Mouse (Mus musculus) spleen, postnatal 10 days (tissue): ENCODE results near the gene Efnb1.
"Not testable (repeated sequence)": the region's sequence is repeated elsewhere in the genome, so short reads cannot be mapped to it uniquely, and the experiment has no call there.

Experiments used
- DNase-seq, 2 experiments: peaks; one replicate each; pipeline ENCODE4 v3.0.0; 2021 to 2022; ENCODE audit warnings: low spot score in 2 of 2

Gene Efnb1

DNA sequence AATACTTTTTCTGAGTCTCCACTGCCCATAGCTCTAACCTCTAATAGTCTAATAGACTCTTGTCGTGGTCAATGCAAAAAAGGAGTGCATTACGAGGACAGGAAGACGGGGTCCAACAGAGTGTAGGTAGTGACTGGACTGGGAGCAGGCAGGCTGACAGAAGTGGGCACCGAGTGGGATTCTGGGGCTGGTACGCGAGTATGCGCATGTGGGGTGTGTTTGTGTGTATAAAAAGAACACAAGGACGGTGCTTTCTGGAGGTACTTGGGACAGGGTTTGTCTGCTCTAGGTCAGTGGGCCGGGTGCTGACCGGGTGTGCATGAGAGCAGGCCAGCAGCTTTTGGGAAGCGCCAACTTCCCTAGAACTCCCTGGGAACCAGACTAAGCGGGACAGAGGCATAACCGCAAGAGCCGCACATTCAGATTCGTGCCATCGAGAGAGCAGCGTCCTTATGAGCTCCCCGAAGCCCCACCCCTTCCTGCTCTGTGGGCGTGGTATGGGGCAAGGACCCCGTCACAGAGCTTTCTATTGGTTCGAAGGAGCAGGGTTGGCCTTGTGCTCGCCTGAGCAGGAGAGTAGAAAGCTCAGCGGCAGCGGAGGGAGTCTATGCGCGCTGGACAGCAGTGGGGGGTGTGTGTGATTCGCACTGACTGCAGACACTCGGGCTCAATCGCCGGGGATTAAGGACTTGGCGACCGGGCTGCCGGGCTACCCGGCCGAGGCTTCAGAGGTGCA lies at the start of gene Efnb1:
Efnb1 (plus strand) TSS at position 608 of the 736 bp plus-strand sequence.
- peak; percentile 54 to 85 for DNase-seq

GRCm38 (mm10) chrX:99092704-99093103 lies 43.2 kb upstream of the Efnb1 start:
- no peak for DNase-seq

DNA sequence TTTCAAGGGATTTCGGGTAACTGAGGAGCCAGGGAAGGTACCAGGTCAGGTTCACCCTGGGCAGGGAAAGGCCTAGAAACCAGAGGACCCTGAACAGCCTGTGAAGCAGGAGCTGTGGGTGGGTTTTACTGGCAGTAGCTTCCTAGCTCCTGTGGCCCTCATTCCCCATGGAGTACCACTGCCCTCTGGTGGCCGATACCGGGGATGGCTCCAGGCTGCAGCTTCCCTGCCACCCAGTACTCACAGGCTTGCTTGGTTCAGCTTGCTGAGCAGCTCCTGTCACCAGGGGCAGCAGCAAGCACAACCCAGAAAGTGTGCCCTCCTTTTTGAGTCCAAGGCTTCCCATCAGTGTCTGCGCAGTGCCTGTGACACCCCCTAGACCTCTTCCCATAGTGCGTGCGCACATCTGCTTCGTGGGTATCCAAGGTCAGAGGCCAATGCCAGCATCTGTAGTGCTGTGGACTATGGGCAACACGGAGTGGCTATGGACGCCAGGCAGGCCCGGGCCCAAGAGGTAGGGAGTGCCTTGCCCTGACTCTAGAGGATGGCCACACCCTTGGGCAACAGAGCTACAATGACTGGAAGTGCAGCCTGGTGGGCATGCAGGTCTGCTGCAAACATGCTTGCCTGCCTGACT lies 24.7 kb upstream of the Efnb1 start:
- not testable (repeated sequence) for DNase-seq

- DNase-seq, result no peak
Observed at GRCm38 (mm10) chrX:99119510-99119909, 16.4 kb upstream of the Efnb1 start.

DNA sequence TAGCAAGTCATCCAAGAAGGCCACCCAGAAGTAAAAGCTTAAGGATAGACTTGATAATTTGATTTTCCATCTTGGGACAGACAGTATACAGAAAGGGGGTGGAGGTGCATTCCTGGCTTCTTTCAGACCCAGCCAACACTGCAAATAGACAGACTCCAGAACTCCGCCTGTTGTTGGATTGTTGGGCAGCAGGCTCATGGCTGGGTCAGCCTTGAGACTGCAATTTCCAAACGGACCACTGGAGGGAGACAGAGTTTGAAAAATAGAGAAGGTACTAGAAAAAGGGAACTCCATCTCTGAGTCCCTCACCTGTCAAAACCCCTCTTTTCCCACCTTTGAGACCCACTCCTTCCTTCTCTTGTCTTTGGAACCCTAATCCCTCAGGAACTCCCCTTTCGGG lies 5.9 kb upstream of the Efnb1 start:
- DNase-seq, result peak; percentile 48 to 64

- DNase-seq, result no peak
Observed at GRCm38 (mm10) chrX:99132573-99132972, 3.4 kb upstream of the Efnb1 start.

- peak; percentile 19 to 71 for DNase-seq
Observed at GRCm38 (mm10) chrX:99134891-99135290, 1.0 kb upstream of the Efnb1 start.

DNA sequence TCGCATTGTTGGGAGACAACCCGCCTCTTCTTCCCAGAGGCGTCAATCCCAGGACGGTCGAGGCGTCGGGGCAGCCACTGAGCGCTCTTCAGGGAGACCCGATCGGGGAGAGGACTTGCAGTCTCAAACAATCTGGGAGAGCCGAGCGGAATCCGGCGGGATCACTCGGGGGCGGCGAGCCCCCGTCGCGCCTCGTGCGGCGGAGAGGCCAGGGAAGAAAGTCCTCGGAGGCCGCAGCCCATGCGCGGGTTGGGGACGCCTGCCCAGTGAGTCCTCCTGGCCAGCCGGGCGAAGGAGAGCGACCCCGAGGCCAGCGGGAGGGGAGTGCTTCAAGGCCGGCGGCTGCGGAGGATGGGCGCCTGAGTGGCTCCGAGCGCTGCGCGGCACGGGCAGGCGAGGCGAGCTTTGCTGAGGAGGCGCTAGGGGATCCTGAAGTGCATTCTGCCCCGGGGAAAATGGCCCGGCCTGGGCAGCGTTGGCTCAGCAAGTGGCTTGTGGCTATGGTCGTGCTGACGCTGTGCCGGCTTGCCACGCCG lies 569 bp downstream of the Efnb1 start:
- peak in 1 of 2 experiments; percentile 22 for DNase-seq

DNA sequence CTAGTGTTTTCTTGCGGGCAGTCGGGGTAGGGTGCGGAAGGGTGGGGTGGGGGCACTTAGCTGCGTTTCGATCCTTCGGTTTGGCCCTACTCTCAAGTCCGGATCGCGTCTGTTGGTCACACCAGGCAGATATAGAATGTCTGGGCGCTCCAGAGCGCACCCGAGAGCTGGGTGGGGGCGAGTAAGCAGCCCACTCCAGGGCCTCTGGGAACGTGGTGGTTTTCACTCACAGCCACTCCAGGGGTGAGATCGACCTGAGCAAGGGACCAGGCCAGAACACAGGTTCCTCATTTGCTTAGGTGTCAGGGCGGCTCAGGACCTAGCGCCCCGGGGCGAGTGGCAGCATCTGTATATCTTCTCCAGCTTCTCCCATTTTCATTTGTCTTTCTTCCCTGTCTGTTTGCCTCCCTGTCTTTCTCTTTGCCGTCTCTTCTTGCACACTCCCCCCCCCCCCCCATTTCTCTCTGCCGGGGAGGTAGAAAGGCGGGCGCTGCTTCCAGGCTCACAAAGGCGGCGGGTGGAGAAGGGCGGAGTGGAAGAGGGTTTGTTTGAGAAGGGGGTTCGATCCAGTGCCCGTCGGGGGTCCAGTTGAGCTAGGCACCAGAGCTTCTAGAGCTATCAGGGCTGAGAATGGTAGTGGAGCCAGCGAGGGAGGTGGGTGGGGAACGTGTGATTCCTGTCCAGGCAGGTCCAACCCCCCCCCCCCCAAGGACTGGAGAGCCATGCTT lies 1.4 kb downstream of the Efnb1 start:
- DNase-seq, result peak in 1 of 2 experiments; percentile 14

DNA sequence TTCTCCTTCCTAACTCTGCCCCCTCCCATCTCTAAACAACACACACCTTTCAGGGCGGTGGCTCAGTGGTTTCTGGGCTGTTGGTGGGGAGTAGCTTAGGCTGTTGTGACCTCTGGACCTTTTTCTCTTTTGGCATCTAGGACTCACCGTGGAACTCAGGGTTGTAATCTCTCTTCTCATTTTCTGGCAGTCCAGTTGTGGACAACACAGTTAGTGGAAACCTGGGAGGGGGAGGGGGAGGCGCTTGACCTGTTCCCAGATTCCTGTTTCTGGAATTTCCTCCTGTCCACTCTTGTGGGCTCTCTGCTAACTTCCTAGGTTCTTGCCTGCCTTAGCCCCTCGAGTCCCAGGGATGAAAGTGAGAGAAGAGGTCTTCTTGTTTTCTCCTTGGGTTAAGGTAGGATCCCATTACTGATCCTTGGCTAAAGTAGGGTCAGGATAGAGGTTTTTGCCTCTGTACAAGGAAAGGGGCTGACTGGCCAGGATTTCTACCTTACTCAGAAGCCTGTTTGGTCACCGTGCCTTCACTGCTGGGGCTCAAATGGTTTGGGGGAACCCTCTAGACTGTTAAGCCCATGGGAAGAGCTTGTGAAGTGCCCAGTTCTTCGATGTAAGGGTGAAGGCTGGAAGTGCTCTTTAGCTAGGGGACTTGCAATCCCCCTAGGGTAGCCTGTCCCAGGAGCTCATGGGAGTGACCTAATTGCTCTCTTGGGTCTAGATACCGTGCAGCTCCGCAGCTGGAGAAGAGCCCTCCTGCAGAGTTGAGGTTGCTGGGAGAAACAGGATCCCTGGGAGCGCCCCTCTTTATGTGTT lies 2.2 kb downstream of the Efnb1 start:
- DNase-seq, result no peak

GRCm38 (mm10) chrX:99141079-99141478 lies 5.1 kb downstream of the Efnb1 start:
- DNase-seq, result no peak

GRCm38 (mm10) chrX:99141900-99142299 lies 6.0 kb downstream of the Efnb1 start:
- DNase-seq, result no peak

DNA sequence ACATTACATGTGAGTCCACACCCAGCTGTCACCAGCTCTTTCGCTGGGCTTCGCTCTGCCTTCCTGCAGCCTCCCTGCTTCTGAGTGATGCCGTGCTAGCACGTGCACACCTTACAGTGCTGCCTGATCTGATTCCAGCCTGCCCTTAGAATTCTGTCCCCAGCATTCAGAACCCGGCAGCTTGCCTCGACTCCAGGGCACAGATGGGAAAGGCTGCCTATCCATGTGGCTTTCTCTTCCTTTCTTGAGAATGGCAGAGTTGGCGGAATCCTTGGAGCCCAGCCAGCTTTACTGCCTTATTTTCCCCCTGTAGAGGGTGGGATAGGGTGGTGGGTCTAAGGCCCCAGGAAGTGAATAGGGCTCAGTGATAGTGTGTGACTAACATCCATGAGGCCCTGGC lies 9.6 kb downstream of the Efnb1 start:
- DNase-seq, result no peak

- DNase-seq, result no peak
Observed at GRCm38 (mm10) chrX:99148061-99148905, 12.4 kb downstream of the Efnb1 start.

GRCm38 (mm10) chrX:99149047-99149446 lies 13.1 kb downstream of the Efnb1 start:
- no peak for DNase-seq

- DNase-seq, result no peak
Observed at GRCm38 (mm10) chrX:99149900-99150299, 14.0 kb downstream of the Efnb1 start.

DNA sequence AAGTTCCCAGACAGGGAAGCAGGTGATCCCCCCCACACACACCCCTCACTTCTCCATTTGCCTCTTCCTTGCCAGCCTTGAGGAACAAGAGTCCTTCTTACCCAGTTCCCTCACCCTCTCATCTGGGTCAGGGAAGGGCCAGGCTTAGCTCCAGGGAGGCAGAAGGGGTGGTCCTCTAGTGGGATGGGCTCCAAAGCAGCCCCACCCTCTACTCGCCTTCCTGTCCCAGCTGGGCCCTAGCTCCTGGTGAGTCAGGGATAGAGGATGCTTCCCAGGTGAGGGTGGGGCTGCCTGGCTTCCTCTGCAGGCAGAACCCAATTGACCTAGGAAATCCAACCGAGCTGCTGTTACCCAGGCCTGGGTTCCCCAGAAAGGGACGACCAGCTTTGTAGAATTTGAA lies 14.8 kb downstream of the Efnb1 start:
- no peak for DNase-seq

- no peak for DNase-seq
Observed at GRCm38 (mm10) chrX:99151434-99151833, 15.5 kb downstream of the Efnb1 start.

GRCm38 (mm10) chrX:99152141-99152540 lies 16.2 kb downstream of the Efnb1 start:
- no peak for DNase-seq

DNA sequence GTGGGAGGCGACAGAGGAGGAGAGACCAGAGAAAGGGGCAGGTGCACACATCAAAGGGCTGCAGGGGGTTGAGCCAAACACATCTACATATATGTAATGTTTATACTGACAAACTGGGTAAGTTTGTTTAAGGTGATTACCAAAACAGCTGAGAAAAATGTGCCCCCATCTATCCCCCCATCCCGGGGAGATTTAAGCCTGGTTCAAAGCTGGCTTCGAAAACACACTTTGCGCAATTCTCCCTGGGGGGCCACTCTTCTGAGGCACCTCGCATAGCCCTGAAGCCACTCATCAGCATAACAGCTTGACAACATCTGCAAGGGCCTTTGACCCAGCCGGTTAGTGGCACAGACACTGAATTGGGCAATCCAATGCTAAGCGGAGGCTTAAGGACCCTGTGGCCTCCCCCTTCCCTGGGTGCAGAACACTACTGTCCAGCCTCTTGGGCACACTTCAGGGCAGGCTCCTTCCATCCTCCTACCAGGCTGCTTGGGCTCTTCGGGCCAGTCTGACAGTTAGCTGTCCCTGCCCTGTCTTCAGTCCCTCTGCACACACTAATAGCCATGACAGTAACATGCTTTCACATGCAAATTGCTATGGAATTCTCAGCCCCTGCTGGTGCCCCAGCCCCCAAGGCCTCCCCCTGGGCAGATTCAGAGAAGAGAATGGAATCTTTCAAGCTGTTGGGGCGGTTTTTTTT lies 16.8 kb downstream of the Efnb1 start:
- no peak for DNase-seq
